Mouse (Mus musculus) lung, embryonic 15.5 days (tissue): ENCODE data around the gene Cd99l2. TPM values are rescaled to one million over a fixed set of nuclear protein-coding genes. Genes with fewer than 3 reads are reported as not detected.
"Not testable (repeated sequence)": the region's sequence is repeated elsewhere in the genome, so short reads cannot be mapped to it uniquely, and the experiment has no call there.

ENCODE experiments used
- ATAC-seq: fragments of 200-750 bp; cut with Nextera tagmentation; 2 replicates; pipeline ENCODE4 v1.8.0; 2017; ENCODE audit warnings: moderate number of reproducible peaks, borderline replicate concordance; ENCODE audit not compliant: low FRiP score, low TSS enrichment; ENCODE audit errors: extremely low read depth
- H3K27ac ChIP-seq: fragments of 300-500 bp; sonication (generic); 2 replicates; pipeline ENCODE4 v1.5.1; 2015; ENCODE audit warnings: moderate library complexity, mild to moderate bottlenecking, inconsistent platforms
- H3K27me3 ChIP-seq: fragments of 300-500 bp; sonication (generic); 2 replicates; pipeline ENCODE4 v1.6.1; 2015; ENCODE audit warnings: inconsistent platforms
- H3K36me3 ChIP-seq: fragments of 300-500 bp; sonication (generic); 2 replicates; pipeline ENCODE4 v1.6.1; 2015; ENCODE audit warnings: inconsistent platforms
- H3K4me1 ChIP-seq: fragments of 300-500 bp; sonication (generic); 2 replicates; pipeline ENCODE4 v1.6.1; 2015; ENCODE audit warnings: inconsistent platforms
- H3K4me2 ChIP-seq: fragments of 300-500 bp; sonication (generic); 2 replicates; pipeline ENCODE4 v1.6.1; 2015; ENCODE audit warnings: inconsistent platforms, mild to moderate bottlenecking, moderate library complexity
- H3K4me3 ChIP-seq: fragments of 300-500 bp; sonication (generic); 2 replicates; pipeline ENCODE4 v1.5.1; 2015; ENCODE audit warnings: mild to moderate bottlenecking, inconsistent platforms
- H3K9ac ChIP-seq: fragments of 300-500 bp; sonication (generic); 2 replicates; pipeline ENCODE4 v1.6.1; 2015; ENCODE audit warnings: inconsistent platforms
- H3K9me3 ChIP-seq: fragments of 300-500 bp; sonication (generic); 2 replicates; pipeline ENCODE4 v1.6.1; 2016; ENCODE audit warnings: inconsistent platforms
- WGBS: fragments of 180-500 bp; shearing (Covaris S2); methylation state at CpG from one replicate; pipeline ENCODE4 v1.1.7; 2015; 5-methylcytosine and 5-hydroxymethylcytosine counted together
- polyA plus RNA-seq: library from polyadenylated mRNA; unstranded; fragments of >200 nt; fragmentation: Nextera tagmentation; extraction: Ambion mirVana; gene quantifications from 2 replicates; pipeline ENCODE4 v1.2.1, GENCODE M21; 2015

Gene Cd99l2
- polyA plus RNA-seq, 1 experiment from 2014 or later: 31.9 TPM

DNA sequence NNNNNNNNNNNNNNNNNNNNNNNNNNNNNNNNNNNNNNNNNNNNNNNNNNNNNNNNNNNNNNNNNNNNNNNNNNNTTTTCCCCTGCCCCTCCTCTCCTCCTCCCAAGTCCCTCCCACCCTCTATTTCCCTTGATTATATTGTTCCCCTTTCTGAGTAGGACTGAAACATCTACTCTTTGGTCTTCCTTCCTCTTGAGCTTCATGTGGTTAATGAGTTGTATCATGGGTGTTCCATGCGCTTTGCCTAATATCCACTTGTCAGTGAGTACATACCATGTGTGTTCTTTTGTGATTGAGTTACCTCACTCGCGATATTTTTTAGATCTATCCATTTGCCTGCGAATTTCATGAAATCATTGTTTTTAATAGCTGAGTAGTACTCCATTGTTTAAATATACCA is 13.9 kb upstream of the Cd99l2 start:
- not testable (repeated sequence) for H3K27ac ChIP-seq, ATAC-seq, H3K27me3 ChIP-seq, H3K4me1 ChIP-seq, H3K4me3 ChIP-seq, H3K4me2 ChIP-seq, H3K9me3 ChIP-seq, H3K36me3 ChIP-seq, H3K9ac ChIP-seq
- 95% methylated on average over 4 of the region's 4 CpGs for WGBS

DNA sequence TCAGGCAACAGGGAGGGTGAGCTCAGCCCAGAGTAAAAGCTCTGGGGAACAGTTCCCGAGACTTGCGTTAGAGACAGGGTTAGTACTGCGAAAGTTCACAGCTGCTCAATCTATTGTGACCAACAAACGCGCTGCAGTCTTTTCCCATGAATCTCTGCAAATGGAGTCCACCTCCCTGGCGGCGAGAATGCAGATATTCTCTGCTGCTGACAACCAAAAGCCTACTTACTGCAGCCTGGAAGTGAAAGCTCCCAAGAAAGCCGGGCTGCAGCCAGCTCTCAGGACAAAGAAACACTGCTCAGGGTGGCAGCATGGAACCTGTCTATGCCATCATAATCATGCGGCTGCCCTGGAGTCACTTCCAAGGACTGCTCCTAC is 619 bp upstream of the Cd99l2 start:
- Histone ChIP-seq H3K27me3 (no peaks in the 10 kb centered on the region), H3K9me3 (no peaks in the 10 kb centered on the region), H3K4me1 (peaks cover 4% of the 10 kb centered on the region; the same call in 1 of the 2 replicates), H3K9ac (peak overlapping the region; percentile 19; the same call in 1 of the 2 replicates), H3K4me3 (peak overlapping the region; percentile 56), H3K27ac (peak overlapping the region; percentile 89), H3K36me3 (no peaks in the 10 kb centered on the region), H3K4me2 (peak overlapping the region; percentile 69)
- WGBS: 21% methylated on average over 9 of the region's 9 CpGs
- peak; percentile 46; the same call in 1 of the 2 replicates for ATAC-seq

DNA sequence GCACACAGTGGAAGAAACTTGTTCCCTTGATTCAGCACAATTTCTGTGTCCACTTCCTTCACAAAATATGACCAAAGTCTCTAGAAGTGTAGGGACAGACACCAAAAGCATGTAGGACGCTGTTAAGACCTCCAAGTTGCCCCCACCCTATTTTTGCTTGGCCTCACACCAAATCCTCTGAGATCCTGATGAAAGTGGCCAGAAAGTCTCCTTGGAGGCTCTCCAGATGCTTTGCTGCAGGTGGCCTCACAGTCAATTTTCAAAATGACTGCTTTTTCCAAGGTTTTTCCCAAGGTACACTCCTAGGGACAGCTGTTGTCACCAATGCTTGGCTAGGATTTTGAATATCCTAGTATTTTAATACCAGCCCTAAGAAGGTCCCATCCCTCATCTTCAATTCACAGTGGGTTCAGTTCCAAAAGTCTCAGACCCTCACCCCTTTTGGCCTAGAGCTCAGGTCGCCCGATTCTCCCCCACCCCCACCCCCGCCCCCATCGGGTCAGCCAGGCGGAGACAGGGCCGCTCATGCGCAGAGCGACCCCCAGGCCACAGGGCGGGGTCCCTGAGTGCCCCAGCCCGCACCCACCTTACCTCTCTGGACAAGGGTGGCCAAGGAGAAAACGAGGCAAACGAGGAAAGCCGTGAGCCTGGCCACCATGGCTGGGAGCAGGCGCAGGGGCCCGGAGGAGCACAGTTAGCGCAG is 567 bp downstream of the Cd99l2 start:
- Histone ChIP-seq H3K4me2 (peak overlapping the region; percentile 69), H3K9me3 (no peaks in the 10 kb centered on the region), H3K9ac (peak overlapping the region; percentile 59), H3K27me3 (no peaks in the 10 kb centered on the region), H3K4me1 (peaks cover 4% of the 10 kb centered on the region; the same call in 1 of the 2 replicates), H3K36me3 (no peaks in the 10 kb centered on the region), H3K27ac (peak overlapping the region; percentile 89), H3K4me3 (peak overlapping the region; percentile 56)
- peak; percentile 78; the same call in 1 of the 2 replicates for ATAC-seq
- WGBS: 20% methylated on average over 17 of the region's 17 CpGs

DNA sequence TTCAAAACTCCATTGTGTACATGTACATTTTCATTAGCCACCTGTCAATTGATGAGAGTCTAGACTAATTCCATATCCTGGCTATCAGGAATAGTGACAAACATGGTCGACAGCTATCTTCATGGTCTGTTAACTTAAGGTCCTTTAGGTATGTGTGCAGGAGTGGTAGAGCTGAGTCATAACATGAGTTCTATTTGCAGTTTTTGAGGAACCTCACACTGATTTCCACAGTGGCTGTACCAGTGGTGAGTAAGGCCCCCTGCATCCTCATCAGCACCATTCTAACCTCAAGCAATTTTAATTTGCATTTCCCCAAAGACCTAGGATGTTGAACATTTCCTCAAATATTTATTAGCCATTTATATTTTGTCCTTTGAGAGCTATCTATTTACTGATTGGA is 3.3 kb downstream of the Cd99l2 start:
- Histone ChIP-seq H3K27me3 (no peaks in the 10 kb centered on the region), H3K9ac (no peak overlapping the region)

DNA sequence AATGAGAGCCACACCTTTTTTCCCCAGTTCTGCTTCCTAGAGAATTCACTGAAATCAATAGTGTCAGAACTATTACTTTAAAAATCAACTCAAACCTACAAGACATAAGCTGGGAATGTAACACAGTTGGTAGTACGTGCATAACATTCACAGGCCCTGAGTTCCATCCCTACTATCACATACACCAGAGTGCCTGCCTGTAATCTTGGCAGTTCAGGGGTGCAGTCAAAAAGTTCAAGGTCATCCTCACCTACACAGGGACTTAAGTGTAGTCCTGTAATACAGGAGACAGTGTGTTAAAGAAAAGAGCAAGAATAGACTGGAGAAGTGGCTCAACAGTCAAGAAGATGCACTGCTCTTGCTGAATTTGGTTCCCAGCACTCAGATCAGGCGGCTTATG is 10.4 kb downstream of the Cd99l2 start:
- H3K27me3 ChIP-seq: no peaks in the 10 kb centered on the region
- ATAC-seq: no peak
- H3K4me3 ChIP-seq: no peak overlapping the region
- no peak overlapping the region for H3K9ac ChIP-seq
- H3K27ac ChIP-seq: no peak overlapping the region
- no peaks in the 10 kb centered on the region for H3K4me1 ChIP-seq
- no peaks in the 10 kb centered on the region for H3K9me3 ChIP-seq
- H3K4me2 ChIP-seq: no peak overlapping the region
- 85% methylated on average over 2 of the region's 2 CpGs for whole genome bisulfite sequencing
- no peaks in the 10 kb centered on the region for H3K36me3 ChIP-seq

More for the DNA sequence above, 3.3 kb downstream of the Cd99l2 start:
- H3K4me2 ChIP-seq: no peak overlapping the region
- ATAC-seq: no peak
- no peak overlapping the region for H3K4me3 ChIP-seq
- H3K9me3 ChIP-seq: no peaks in the 10 kb centered on the region
- WGBS: 81% methylated on average over 1 of the region's 1 CpGs
- H3K36me3 ChIP-seq: no peaks in the 10 kb centered on the region
- no peak overlapping the region for H3K27ac ChIP-seq
- H3K4me1 ChIP-seq: peaks cover 4% of the 10 kb centered on the region; the same call in 1 of the 2 replicates

DNA sequence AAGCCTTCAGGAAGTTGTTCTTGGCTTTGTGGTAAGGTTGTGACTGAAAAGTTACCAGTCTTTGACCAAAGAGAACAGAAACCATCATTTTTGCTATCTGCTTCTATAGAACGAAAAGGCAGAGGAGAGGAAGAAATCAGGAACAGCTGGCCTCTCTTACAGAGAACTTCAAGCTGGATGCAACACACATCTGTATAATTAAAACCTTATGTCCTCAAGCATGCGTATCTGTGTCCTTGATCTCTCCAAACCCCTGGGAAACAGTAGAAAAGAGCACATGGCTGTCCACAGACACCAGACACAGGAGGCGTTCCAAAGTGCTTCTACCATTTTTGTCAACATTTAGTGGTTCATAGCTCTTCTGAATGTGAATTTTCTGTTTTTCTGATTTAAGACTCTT is 16.7 kb downstream of the Cd99l2 start:
- 72% methylated on average over 3 of the region's 3 CpGs for WGBS
- H3K4me1 ChIP-seq: no peaks in the 10 kb centered on the region
- H3K36me3 ChIP-seq: no peaks in the 10 kb centered on the region
- no peak overlapping the region for H3K4me2 ChIP-seq
- H3K4me3 ChIP-seq: no peak overlapping the region
- no peak for ATAC-seq
- no peaks in the 10 kb centered on the region for H3K27me3 ChIP-seq
- no peaks in the 10 kb centered on the region for H3K9me3 ChIP-seq
- no peak overlapping the region for H3K27ac ChIP-seq
- no peak overlapping the region for H3K9ac ChIP-seq

DNA sequence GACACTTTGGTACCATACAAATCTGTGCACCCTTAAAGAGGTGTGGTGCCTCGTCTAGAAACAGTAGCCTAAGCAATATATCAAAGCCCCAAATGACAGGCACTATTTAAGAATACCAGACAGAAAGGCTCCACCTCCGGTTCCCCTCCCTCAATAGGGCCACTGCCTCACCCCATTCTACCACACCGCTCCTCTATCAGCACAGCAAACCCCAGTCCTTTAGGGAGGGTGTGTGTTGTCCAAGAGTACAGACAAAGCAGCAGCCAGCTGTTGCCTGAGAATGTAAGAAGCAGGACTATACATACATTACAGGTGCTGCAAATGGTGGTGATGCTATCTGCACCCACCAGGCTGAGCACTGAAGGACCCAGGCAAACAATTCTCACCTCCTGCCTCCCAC is 17.2 kb downstream of the Cd99l2 start:
- no peaks in the 10 kb centered on the region for H3K9me3 ChIP-seq
- no peak overlapping the region for H3K9ac ChIP-seq
- H3K27ac ChIP-seq: no peak overlapping the region
- no peak overlapping the region for H3K4me3 ChIP-seq
- ATAC-seq: no peak
- no peaks in the 10 kb centered on the region for H3K36me3 ChIP-seq
- H3K27me3 ChIP-seq: no peaks in the 10 kb centered on the region
- no peaks in the 10 kb centered on the region for H3K4me1 ChIP-seq
- no peak overlapping the region for H3K4me2 ChIP-seq
- WGBS: 63% methylated on average over 3 of the region's 3 CpGs

DNA sequence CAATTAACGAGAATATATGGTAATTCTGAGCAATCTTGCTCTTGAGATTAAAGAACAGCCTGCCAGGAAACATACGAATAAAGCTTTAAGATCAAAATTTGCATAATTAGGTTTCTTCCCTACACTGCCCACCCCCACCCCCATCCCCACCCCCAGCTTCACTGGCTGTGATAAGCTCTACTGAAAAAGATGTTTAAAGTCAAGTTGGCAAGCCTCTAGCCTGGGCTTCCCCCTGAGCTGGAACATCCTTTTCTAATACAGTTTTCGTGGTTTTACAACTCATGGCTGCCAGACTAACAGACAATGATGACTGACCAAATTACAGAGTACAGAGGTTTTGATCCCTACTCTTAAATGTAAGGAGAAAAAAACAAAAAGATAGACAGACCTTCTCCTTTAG is 17.6 kb downstream of the Cd99l2 start:
- Histone ChIP-seq H3K4me3 (no peak overlapping the region), H3K27ac (no peak overlapping the region), H3K27me3 (no peaks in the 10 kb centered on the region), H3K9ac (no peak overlapping the region), H3K4me1 (no peaks in the 10 kb centered on the region), H3K4me2 (no peak overlapping the region), H3K36me3 (no peaks in the 10 kb centered on the region), H3K9me3 (no peaks in the 10 kb centered on the region)
- ATAC-seq: no peak
- 75% methylated on average over 3 of the region's 3 CpGs for WGBS

DNA sequence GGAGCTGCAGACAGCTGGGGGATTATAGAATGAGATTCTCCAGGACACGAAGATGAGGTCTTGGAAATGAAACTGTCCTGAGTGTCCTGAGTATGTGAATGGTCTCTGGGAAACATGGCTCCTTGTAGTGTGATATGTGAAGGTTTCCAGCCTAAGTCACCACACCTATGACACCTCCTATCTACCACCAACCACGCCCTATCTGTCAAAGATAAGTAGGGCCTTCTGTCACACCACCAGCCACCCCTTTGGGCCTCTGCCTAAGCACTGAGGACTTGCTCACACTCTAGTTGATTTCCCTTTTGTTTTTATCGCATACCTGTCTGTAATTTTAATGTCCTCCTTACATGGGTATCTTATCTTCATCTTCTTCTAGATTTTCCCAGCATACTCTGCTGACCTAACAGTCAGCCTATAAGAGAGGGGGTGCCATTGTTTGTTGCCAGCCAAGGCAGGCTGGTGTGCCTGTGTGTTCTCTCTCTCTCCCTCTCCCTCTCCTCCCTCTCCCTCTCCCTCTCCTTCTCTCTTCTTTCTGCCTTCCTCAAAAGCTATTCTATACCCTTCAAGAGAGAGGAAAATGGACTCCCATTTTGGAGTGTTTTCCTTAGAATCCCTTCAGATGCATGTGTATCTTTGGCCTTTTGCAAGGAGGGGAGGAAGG is 18.2 kb downstream of the Cd99l2 start:
- H3K4me2 ChIP-seq: no peak overlapping the region
- no peaks in the 10 kb centered on the region for H3K36me3 ChIP-seq
- WGBS: 76% methylated on average over 3 of the region's 3 CpGs
- H3K9me3 ChIP-seq: no peaks in the 10 kb centered on the region
- H3K27ac ChIP-seq: no peak overlapping the region
- H3K4me3 ChIP-seq: no peak overlapping the region
- H3K4me1 ChIP-seq: no peaks in the 10 kb centered on the region
- no peak overlapping the region for H3K9ac ChIP-seq
- no peaks in the 10 kb centered on the region for H3K27me3 ChIP-seq
- no peak for ATAC-seq

DNA sequence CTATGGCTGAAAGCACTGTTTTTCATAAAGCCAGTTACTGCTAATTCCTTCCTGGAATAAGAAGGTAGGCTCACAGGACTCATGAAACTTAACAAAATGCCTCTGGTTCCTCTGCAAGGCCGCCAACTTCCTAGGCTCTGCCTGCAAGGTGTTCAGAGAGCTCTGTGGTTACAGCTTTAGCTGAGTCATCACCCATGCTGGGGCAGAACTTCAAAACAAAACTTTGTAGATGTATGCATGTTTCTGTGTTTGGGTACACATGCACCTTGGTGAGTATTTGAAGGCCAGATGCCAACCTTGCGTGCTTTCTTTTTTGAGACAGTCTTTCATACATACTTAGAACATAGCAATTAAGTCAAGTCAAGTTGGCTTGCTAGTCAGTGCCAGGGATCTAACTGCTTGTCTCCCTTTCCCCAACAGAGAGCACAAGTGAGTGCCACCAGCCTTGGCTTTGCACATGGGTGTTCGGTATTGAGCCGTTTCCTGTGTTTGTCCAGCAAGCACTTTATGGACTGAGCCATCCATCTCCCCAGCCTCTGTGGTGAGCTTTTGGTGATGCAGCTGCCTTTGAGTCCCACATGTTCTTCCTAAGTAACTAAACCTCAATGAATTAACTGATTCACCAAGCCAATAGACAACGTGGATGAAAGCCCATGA is 23.9 kb downstream of the Cd99l2 start:
- H3K27ac ChIP-seq: no peak overlapping the region
- WGBS: 83% methylated on average over 5 of the region's 5 CpGs
- H3K4me3 ChIP-seq: no peak overlapping the region
- no peaks in the 10 kb centered on the region for H3K4me1 ChIP-seq
- no peaks in the 10 kb centered on the region for H3K36me3 ChIP-seq
- ATAC-seq: no peak
- H3K27me3 ChIP-seq: no peaks in the 10 kb centered on the region
- no peaks in the 10 kb centered on the region for H3K9me3 ChIP-seq
- H3K4me2 ChIP-seq: no peak overlapping the region
- no peak overlapping the region for H3K9ac ChIP-seq

DNA sequence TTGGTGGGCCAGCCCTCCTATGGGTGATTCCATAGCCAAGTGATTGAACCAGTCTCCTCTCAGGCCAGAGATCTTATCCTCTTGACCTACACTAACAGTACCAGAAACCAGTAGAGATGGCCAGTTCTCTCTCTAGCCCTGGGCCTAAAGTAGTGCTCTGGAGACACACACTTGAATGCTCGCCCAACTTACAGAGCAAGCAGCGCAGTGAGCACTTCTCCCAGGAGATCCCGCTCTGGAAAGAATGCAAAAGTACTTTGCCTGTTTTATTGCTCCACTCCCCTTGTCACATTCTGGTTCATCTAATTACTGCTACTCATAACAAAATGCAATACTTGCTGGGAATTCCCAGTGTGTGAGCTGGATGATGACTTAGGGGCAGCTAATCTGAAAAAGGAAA is 25.2 kb downstream of the Cd99l2 start:
- Histone ChIP-seq H3K4me3 (no peak overlapping the region), H3K9me3 (no peaks in the 10 kb centered on the region), H3K27ac (no peak overlapping the region), H3K9ac (no peak overlapping the region), H3K4me1 (no peaks in the 10 kb centered on the region), H3K4me2 (no peak overlapping the region), H3K27me3 (no peaks in the 10 kb centered on the region), H3K36me3 (no peaks in the 10 kb centered on the region)
- WGBS: 89% methylated on average over 3 of the region's 3 CpGs
- ATAC-seq: no peak

DNA sequence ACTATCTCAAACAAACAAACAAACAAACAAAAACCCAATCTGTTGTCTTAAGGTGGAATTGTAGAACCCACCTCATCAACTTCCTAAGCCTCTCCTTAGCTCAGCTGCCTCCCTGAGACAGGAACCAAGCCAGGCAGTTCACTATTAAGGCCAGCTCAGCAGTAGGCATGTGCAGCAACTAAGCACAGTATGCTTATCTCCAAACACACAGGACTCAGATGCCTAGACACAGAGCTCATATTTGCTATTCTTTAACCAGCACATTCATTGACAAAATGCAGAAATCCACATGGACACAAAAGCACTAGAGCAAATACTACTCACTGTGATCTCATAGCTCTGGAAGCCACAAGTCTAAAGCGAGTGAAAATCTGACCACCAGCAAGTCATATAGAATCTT is 27.2 kb downstream of the Cd99l2 start:
- no peak overlapping the region for H3K4me2 ChIP-seq
- no peak overlapping the region for H3K4me3 ChIP-seq
- no peaks in the 10 kb centered on the region for H3K4me1 ChIP-seq
- no peaks in the 10 kb centered on the region for H3K27me3 ChIP-seq
- H3K27ac ChIP-seq: no peak overlapping the region
- 64% methylated on average over 1 of the region's 1 CpGs for WGBS
- no peak for ATAC-seq
- H3K9ac ChIP-seq: no peak overlapping the region
- H3K9me3 ChIP-seq: no peaks in the 10 kb centered on the region
- H3K36me3 ChIP-seq: no peaks in the 10 kb centered on the region
